Mouse (Mus musculus) cerebellum, adult (tissue): ENCODE data around the gene Kdm1b.

ENCODE experiments used
- ATAC-seq: cut with Nextera tagmentation; 2 replicates; pipeline ENCODE4 v1.9.2; 2017; ENCODE audit warnings: mild to moderate bottlenecking, moderate library complexity, mixed read lengths; ENCODE audit not compliant: insufficient number of reproducible peaks, low FRiP score, low TSS enrichment

Gene Kdm1b

GRCm38 (mm10) chr13:47056126-47056525, 12.8 kb downstream of the Kdm1b start:
- no peak for ATAC-seq

GRCm38 (mm10) chr13:47056781-47057180, 13.5 kb downstream of the Kdm1b start:
- no peak for ATAC-seq

GRCm38 (mm10) chr13:47062756-47063155, 19.5 kb downstream of the Kdm1b start:
- ATAC-seq = no peak

GRCm38 (mm10) chr13:47063985-47064760, 20.9 kb downstream of the Kdm1b start:
- no peak for ATAC-seq

DNA sequence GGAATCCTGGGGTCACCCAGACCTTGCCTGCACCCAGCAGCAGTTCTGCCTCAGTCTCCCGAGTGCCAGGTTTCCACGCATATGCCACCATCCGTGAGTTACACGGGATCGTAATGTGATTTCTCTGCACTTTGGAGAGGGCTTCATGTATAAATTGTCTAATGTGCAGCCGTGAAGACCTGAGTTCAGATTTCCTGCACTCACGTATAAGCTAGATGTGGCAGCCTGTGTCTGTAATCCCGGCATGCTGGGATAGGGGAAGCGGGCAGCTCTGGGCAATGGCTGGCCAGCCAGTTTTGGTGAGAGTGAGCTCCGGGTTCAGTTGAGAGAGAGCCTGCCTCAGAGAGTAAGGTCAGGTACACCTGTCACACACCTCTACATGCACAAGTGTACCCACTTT, 23.2 kb downstream of the Kdm1b start:
- no peak for ATAC-seq

GRCm38 (mm10) chr13:47067001-47067400, 23.7 kb downstream of the Kdm1b start:
- ATAC-seq = no peak

DNA sequence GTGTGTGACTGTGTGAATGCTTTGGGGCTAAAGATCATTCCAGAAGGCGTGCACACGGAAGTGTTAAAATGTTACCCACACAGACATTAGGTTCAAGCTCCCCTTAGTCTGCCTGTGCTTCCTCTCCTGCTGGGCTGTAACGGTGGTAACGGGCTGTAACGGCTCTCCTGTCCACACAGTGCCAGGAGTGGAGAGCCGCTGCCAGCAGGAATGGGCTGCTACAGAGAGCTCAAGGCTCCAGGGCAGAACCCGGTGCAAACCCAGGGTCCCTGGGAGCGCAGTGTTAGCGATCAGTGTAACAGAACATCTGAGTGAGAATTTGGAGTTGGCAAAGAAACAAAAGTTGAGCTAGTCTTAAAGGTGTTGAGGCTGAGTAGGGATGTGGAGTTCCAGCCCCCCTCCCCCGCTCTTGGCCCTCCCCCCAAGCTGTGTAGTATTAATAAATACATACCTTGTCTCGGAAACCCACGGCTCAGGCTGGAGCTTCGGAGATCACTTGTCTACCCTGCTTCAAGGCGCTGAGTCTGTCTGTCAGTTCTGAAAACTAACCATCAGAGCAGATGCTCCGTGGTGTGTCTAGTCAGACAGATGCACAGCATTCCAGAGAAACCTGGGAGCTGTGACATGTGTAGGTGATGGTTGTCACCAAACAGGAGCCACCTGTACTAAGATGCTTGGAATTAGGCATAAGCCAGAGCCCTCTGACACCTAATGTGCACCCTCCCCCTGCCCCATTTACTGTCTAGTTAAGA, 27.2 kb downstream of the Kdm1b start:
- ATAC-seq = no peak

DNA sequence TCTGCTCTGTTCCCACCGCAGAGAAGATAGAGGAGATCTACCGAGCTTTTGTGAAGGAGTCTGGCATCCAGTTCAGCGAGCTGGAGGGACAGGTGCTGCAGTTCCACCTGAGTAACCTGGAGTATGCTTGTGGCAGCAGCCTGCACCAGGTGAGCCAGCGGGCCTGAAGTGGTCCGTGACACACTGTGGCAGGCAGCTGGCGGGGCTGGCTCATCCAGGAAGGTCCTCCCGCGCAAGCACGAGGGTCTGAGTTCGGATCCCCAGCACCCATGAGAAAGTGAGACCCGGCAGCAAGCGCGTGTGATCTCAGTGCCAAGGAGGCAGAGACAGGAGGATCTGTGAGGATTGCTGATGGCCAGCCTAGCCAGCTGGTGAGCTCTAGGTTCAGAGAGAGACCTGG, 28.6 kb downstream of the Kdm1b start:
- ATAC-seq = no peak

DNA sequence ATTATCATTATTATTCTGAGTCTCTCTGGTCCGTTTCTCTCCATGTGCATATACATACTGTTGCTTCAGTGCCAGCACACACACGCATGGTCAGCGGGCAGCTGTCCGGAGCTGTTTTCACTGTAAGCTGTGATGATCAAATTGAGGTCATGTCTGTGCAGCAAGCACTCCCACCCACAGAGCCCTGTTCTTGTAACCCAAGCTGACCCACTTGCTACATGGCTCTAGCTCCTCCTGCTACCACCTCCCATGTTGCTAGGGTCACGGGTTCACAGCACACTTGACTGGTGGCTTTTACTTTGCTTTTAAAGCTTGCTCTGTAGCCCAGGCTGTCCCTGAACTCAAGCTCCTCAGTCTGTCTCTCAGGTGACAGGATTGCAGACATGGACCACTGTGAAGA, 29.2 kb downstream of the Kdm1b start:
- no peak for ATAC-seq

DNA sequence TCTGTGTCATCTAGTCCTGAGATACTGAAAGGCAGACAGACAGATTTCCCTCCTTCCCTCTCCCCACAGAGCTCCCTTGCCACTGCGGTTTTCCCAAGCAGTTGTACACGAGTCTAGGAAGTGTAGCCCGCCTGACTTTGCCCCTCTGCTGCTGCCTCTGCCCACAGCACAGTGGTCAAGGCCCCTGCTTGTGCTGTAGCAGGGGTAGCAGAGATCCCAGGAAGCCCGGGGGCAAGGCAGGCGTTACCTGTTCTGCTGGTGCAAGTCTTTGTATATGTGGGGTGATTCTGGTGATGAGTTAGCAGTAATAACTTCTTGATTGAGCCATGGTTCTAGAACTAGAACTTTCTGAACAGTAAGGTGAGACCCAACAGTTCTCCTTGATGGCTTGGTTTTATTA, 32.9 kb downstream of the Kdm1b start:
- no peak for ATAC-seq

DNA sequence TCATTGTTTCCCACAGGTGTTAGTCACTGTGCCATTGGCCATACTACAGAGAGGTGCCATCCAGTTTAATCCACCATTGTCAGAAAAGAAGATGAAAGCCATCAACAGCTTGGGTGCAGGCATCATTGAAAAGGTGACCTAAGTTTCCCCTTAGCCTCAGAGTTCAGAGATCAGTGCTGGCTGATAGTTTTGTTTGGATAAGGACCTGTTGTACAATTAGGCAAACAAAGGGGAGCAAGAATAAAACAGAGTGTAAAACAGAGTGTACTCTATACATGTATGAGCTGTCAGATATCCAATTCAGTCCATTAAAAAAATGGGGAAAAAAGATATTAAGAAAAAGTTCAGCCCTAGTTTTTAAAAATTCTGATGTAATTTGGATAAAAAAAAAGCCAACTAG, 34.1 kb downstream of the Kdm1b start:
- ATAC-seq = no peak

DNA sequence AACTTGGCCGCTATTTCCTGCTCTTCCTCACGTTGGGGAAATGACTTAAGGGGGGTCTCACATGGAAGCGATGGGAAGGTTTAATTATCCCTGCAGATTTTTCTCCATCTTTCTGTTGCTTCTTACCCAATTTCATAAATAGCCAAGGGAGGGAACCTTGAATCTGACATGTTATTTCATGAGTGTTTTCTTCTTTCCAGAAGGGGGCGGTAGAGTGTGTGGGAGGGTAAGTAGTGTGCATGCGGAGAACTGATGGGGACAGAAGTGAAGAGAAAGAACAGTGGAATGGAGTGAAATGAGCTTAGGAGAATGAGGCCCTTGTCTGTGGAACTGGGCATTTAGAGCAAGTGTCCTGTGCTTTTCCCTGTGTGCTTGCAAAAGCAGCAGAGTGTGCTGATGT, 35.5 kb downstream of the Kdm1b start:
- ATAC-seq = no peak

DNA sequence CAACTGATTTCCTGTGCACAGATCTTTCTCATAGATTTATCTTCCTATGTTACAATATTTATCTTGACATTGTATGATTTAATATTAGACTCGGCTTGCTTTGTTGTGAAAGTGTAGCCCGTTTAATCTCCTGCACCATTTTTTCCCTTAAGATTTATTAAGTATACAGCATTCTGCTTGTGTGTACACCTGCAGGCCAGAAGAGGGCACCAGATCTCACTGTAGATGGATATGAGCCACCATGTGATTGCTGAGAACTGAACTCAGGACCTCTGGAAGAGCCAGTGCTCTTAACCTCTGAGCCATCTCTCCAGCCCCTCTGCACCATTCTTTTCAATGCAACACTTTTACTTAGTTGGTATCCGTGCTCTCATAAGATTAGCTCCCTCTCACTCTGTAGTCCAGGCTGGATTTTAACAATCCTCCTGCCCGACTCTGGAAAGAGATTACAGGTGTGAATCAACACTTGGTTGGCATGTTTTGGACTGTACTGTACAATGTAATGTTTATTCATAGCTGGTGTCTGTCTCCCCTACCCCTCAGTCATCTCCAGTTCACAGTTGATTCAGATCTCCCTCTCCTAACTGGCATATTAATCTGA, 37.7 kb downstream of the Kdm1b start:
- ATAC-seq = no peak

GRCm38 (mm10) chr13:47088433-47088832, 45.1 kb downstream of the Kdm1b start:
- no peak for ATAC-seq

DNA sequence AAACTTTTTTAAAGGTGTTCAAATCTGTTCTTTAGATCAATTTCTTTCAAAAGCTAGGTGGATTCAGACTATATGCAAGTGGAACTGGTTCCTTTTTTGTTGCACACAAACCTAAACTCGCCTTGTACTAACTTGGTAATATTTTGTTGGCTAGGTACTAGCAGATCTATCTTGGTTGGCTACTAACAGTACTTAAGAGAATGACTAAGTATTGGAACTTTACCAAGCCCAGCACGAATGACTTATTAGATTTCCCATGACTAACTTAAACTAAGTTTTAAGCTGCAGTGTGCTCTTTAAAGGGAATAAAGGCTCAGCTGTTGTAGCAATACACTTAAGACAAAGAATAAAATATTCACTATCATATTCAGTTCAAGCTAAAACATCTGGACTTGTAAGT, 46.0 kb downstream of the Kdm1b start:
- no peak for ATAC-seq

DNA sequence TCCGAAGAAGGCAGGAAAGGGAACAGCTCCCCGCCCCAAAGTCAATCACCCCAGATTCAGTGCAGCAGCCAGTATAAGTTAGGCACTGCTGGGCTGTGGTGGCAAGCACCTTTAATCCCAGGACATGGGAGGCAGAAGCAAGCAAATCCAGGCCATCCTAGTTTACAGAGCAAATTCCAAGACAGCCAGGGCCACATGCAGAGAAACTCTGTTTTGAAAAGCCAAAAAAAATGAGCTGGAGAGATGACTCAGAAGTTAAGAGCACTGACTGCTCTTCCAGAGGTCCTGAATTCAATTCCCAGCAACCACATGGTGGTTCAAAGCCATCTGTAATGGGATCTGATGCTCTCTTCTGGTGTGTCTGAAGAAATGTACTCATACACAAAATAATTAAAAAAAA, 50.5 kb downstream of the Kdm1b start:
- ATAC-seq = no peak

DNA sequence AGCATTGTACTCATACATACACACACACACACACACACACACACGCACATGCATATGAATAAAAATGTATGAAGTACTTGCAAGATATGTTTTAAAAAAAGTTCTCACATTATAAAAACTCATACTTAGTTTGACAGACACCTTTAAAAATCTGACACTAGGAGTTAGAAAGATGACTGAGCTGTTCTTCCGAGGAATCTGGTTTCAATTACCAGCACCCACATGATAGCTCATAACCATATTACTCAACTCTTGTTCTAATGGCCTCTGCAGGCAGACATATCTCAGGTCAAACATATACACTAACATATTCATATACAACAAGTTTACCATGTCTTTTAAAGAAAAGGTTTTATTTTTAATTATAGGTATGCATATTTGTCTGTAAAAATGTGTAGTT, 53.3 kb downstream of the Kdm1b start:
- ATAC-seq = no peak

DNA sequence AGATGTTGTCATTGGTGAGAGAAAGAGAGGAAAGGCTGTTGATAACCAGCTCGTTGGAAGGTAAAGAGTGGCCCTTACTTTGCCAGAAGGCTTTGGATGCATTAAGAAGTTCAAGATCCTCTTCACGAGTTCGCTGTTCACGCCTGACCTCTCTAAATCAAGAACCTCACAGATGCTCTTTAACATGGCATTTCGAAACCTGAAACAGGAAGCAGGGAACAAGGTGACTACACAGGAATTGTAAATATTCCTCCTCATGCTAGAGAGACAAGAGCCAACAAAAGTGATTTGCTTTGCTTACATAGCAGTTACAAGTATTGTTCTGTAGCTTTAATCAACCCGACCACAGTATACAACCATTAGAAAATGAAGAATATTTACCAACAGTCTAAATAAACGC, 56.0 kb downstream of the Kdm1b start:
- no peak for ATAC-seq

- ATAC-seq = no peak
Measured at GRCm38 (mm10) chr13:47100587-47100986, 57.3 kb downstream of the Kdm1b start.

DNA sequence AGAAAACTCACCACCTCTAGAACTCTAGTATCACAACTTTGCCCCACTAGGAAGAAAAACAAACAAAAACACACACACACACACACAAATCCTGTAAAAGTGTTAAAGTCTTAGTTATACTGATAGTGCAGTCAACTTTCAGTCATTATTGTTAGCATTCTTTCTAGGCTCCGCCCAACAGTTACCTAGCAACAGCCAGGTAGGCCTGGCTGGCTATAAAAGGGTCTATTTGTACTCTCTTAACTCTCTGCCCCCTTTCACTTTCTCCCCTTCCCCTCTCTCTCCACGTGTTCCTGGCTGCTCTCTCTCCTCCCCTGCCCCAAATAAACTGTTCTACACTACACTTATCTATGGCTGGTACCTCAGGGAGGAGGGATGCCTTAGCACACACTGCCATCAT, 60.8 kb downstream of the Kdm1b start:
- ATAC-seq = no peak

GRCm38 (mm10) chr13:47104856-47105541, 61.7 kb downstream of the Kdm1b start:
- no peak for ATAC-seq
